Mouse (Mus musculus) G1E (cell line): ENCODE results near the gene Adk. TPM values are rescaled to one million over a fixed set of nuclear protein-coding genes. Genes with fewer than 3 reads are reported as not detected.

Source experiments
- ATAC-seq: 2 replicates; pipeline ENCODE4 v1.8.0; 2016; ENCODE audit warnings: mild to moderate bottlenecking; ENCODE audit not compliant: insufficient number of reproducible peaks, poor library complexity, low FRiP score, severe bottlenecking; ENCODE audit errors: extremely low read depth
- DNase-seq: peaks from one replicate; pipeline ENCODE4 v3.0.0; 2012; ENCODE audit warnings: low spot score
- H3K27me3 ChIP-seq: 2 replicates; pipeline ENCODE4 v1.6.1; 2012; ENCODE audit warnings: mild to moderate bottlenecking, low read length, inconsistent platforms; ENCODE audit not compliant: insufficient read depth
- H3K36me3 ChIP-seq: replicated peaks from 2 replicates; pipeline ENCODE3; 2012; ENCODE audit warnings: mild to moderate bottlenecking, inconsistent platforms
- H3K4me1 ChIP-seq: 2 replicates; pipeline ENCODE4 v1.6.1; 2012; ENCODE audit warnings: low read depth, low read length, inconsistent platforms, mixed read lengths; ENCODE audit not compliant: insufficient read depth
- H3K4me3 ChIP-seq: 2 replicates; pipeline ENCODE4 v1.5.1; 2012; ENCODE audit warnings: low read depth, mild to moderate bottlenecking, inconsistent platforms, low read length, moderate library complexity, mixed read lengths
- H3K9me3 ChIP-seq: replicated peaks from 2 replicates; pipeline ENCODE4 v1.6.1; 2012; ENCODE audit warnings: inconsistent platforms
- CTCF ChIP-seq: IDR thresholded peaks from 2 replicates; pipeline ENCODE4 v1.5.1; 2012; ENCODE audit warnings: low read depth, low read length, inconsistent platforms, mixed read lengths
- GATA1 ChIP-seq: IDR thresholded peaks from 2 replicates; pipeline ENCODE4 v1.6.1; 2012; ENCODE audit warnings: borderline replicate concordance, low read length, inconsistent platforms, mixed read lengths
- GATA2 ChIP-seq: IDR thresholded peaks from 2 replicates; pipeline ENCODE4 v1.6.1; 2012; ENCODE audit warnings: low read depth, low read length, inconsistent platforms, borderline replicate concordance
- POLR2AphosphoS5 ChIP-seq: IDR thresholded peaks from 2 replicates; pipeline ENCODE4 v1.6.1; 2012; ENCODE audit warnings: low read depth, low read length, inconsistent platforms; ENCODE audit not compliant: insufficient replicate concordance
- TAL1 ChIP-seq: conservative IDR thresholded peaks from 2 replicates; pipeline ENCODE4 v1.6.1; 2012; ENCODE audit warnings: low read depth, low read length, inconsistent platforms, mixed read lengths
- polyA plus RNA-seq: library from polyadenylated mRNA; stranded (reverse); fragments of >175 nt; gene quantifications from 2 replicates; pipeline ENCODE4 v1.2.3, GENCODE M21; 2012
- total RNA-seq, 2 experiments: library from RNA; stranded (forward) in 1 of 2; stranded (reverse) in 1 of 2; fragments of 200-1000 nt in 1 of 2; fragments of >200 nt in 1 of 2; fragmentation: Nextera tagmentation in 1 of 2; gene quantifications; 2 replicates each; pipeline ENCODE4 v1.2.3; 2014 to 2017

The Adk gene
- total and polyA plus RNA-seq, 3 experiments: 20.8 to 547 (median 489) TPM

DNA sequence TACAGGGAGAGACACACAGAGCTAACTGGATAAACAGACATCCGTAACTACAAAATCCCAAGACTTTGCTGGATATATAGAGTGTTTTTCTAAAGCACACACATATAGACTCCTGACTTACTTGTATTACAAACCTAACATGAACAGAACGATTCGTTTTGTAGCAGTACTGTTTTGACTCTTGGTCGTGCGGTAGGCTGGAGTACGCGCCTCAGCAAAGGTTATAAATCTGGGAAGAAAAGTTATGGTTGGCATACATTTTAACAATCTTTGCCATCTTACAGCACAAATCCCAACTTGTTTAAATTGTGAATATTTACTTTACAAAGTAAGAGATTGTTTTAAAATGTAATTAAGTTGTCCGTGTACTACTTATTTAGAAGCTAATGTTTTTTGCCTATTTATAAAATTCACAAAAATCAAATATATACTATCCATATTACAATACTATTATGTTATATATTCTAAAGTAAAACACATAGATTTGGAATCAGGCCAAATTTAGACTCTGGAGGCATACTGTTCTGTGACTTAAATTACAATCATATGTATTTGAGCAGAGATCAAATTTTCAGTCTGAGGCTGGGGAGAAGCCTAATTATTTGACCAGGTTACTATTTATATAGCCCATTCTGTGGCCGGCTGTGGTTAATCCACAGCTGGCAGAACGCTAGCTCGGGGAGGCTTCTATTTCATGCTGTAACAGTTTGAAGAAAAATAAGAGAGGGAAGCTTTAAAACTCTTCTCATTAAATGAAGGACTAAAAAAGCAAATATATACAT, 261.4 kb downstream of the Adk start:
- DNase-seq: no peak
- Histone ChIP-seq H3K4me3 (no peak overlapping the region), H3K9me3 (no peaks in the 10 kb centered on the region), H3K36me3 (peaks cover 35% of the 10 kb centered on the region), H3K27me3 (no peaks in the 10 kb centered on the region), H3K4me1 (peaks cover 7% of the 10 kb centered on the region; the same call in 1 of the 2 replicates)
- ATAC-seq: no peak
- TF ChIP-seq GATA2 (no peak), CTCF (no peak)

DNA sequence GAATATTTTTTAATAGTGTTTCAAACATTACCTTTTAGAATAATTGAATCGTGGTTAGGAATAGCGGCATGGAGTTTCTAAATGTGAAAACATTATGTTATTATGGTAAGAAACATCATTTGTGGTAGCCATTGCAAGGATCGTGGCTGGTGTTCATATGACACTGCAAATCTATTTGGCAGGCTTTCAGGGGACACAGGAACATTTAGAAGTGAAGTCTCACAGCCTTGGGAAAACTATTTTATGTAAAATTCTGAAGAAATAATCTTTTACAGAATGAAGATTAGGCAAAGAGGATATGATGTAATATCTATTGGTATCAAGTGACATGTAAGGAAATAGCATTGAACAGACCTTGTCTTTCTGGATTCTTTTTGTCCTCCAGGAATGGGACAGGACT, 262.1 kb downstream of the Adk start:
- H3K4me3 ChIP-seq: no peak overlapping the region
- DNase-seq: no peak
- H3K27me3 ChIP-seq: no peaks in the 10 kb centered on the region
- H3K36me3 ChIP-seq: peaks cover 35% of the 10 kb centered on the region
- TF ChIP-seq TAL1 (no peak), GATA2 (no peak), POLR2AphosphoS5 (no peak), CTCF (no peak), GATA1 (no peak)
- peaks cover 7% of the 10 kb centered on the region; the same call in 1 of the 2 replicates for H3K4me1 ChIP-seq
- no peak for ATAC-seq
- no peaks in the 10 kb centered on the region for H3K9me3 ChIP-seq

DNA sequence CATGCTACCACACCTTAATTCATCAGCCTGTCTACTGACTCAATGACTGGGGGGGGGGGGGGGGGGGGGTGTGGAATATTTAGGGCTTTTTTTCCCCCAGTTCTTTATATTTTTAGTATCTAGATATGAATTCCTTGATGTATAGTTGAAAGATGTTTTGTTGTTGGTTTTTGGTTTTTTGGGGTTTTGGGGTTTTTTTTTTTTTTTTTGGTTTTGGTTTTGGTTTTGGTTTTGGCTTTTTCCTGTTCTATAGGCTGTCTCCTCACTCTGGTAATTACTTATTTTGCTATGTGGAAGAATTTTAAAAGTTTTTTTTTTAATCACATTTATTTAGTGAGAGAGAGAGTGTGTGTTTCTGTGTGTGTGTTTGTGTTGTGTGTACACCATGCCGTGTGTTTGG, 282.5 kb downstream of the Adk start:
- TF ChIP-seq GATA1 (no peak), CTCF (no peak), POLR2AphosphoS5 (no peak), GATA2 (no peak), TAL1 (no peak)
- Histone ChIP-seq H3K9me3 (no peaks in the 10 kb centered on the region), H3K4me3 (no peak overlapping the region), H3K36me3 (peaks cover 78% of the 10 kb centered on the region), H3K27me3 (no peaks in the 10 kb centered on the region), H3K4me1 (peaks cover 2% of the 10 kb centered on the region; the same call in 1 of the 2 replicates)
- ATAC-seq: no peak
- no peak for DNase-seq

DNA sequence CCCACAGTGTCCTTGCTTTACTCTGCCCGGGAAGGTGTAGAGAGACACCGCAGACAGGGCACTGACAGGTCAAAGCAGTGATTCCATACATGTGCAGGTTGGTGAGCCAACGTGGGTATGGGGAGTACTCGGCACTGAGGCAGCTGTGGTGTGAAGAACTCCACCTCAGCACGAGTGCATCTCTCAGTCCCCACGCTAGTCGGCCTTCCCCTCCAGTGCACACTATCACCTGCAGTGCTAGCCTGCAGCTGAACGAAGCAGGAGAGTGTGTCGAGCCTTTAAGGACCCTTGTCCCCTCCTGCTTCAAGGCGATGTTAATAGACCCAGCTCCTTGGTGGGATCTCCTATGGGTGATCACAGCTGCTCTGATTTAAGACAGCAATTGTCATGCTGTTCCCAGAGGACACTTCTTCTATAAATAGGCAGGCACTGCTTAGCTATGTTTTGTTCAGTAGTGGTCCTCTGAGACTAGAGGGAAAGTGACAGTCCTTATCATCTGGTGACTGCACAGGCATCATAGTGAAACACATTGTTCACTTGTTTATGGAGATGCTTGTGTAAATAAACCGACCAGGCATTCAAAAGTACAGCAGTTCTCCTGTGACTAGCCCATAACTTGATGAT, 283.4 kb downstream of the Adk start:
- Histone ChIP-seq H3K9me3 (no peaks in the 10 kb centered on the region), H3K27me3 (no peaks in the 10 kb centered on the region), H3K4me3 (no peak overlapping the region; the same call in 1 of the 2 replicates), H3K4me1 (peaks cover 2% of the 10 kb centered on the region; the same call in 1 of the 2 replicates), H3K36me3 (peaks cover 74% of the 10 kb centered on the region)
- TF ChIP-seq TAL1: no peak
- no peak for TF ChIP-seq CTCF
- TF ChIP-seq POLR2AphosphoS5: no peak
- TF ChIP-seq GATA1: no peak
- TF ChIP-seq GATA2: no peak
- ATAC-seq (no peak), DNase-seq (no peak)

DNA sequence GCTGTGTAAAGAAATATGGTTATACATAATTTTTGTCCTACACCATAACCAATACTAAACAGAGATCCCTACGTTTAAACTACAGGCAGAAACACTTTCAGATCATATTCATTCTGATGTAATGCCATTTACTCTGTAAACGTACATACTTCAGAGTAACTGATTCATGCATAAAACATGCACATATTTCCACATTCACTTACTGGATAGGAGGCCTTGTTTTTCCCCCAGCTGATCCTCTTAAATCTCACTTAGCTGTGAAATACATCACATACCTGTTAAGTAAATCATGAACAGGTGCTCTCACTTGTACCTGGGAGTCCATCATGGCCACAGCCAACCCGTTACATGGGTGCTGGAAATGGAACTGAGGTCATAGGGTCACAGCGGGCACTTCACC, 285.6 kb downstream of the Adk start:
- DNase-seq: no peak
- TF ChIP-seq GATA1: no peak
- Histone ChIP-seq H3K27me3 (no peaks in the 10 kb centered on the region), H3K4me3 (no peak overlapping the region), H3K36me3 (peaks cover 65% of the 10 kb centered on the region), H3K4me1 (peaks cover 2% of the 10 kb centered on the region; the same call in 1 of the 2 replicates), H3K9me3 (no peaks in the 10 kb centered on the region)
- ATAC-seq: no peak

DNA sequence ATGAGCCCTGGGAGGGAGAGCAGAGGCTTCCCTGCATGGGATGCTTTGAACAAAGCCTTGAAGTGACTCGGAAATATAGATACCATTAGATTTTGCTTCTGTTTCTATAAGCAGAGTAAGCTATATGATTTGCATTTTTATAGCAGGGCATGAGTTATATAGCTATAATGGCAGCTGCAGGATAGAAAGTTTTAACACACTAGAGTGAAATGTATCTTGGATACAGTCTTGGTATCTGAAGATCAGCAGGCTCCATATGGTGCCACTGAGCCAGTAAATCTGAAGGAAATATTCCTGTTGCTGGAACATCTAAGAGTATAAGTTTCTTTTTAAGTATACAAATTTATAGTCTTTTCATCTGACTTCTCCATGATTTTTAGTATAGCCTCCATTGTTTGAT, 288.8 kb downstream of the Adk start:
- no peak for DNase-seq
- TF ChIP-seq POLR2AphosphoS5: no peak
- TF ChIP-seq TAL1: no peak
- TF ChIP-seq GATA1: no peak
- no peak for TF ChIP-seq CTCF
- TF ChIP-seq GATA2: no peak

DNA sequence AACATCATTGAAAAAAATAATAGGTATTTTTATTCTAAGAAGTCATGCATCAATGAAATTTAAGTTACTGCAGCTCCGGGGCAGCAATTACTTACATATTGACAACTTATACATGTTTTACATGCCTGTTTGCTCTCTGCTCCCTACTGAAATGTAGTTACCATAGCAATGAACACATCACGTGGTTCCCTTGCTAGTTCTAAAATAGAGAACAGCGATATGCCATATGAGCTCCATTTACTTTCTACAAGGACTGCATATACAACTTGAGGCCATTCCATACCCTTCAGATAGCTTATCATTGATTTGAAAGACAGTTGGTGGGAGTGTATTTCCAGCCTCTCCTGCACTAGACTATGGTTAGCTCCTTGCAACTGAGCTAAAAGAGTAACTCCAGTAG, 290.6 kb downstream of the Adk start:
- H3K4me1 ChIP-seq: no peaks in the 10 kb centered on the region
- H3K9me3 ChIP-seq: no peaks in the 10 kb centered on the region
- H3K4me3 ChIP-seq: no peak overlapping the region
- peaks cover 63% of the 10 kb centered on the region for H3K36me3 ChIP-seq
- DNase-seq (no peak), ATAC-seq (no peak)
- TF ChIP-seq POLR2AphosphoS5: no peak
- no peak for TF ChIP-seq GATA2
- no peak for TF ChIP-seq CTCF
- no peak for TF ChIP-seq TAL1
- TF ChIP-seq GATA1: no peak
- no peaks in the 10 kb centered on the region for H3K27me3 ChIP-seq

More for the DNA sequence above, 288.8 kb downstream of the Adk start:
- no peak for ATAC-seq
- no peak overlapping the region for H3K4me3 ChIP-seq
- no peaks in the 10 kb centered on the region for H3K27me3 ChIP-seq
- peaks cover 66% of the 10 kb centered on the region for H3K36me3 ChIP-seq
- H3K9me3 ChIP-seq: no peaks in the 10 kb centered on the region
- H3K4me1 ChIP-seq: no peaks in the 10 kb centered on the region; the same call in 1 of the 2 replicates
